Mouse (Mus musculus) heart, embryonic 12.5 days (tissue): ENCODE results near the gene Foxg1. TPM values are rescaled to one million over a fixed set of nuclear protein-coding genes. Genes with fewer than 3 reads are reported as not detected.

Source experiments
- ATAC-seq: fragments of 200-750 bp; cut with Nextera tagmentation; 2 replicates; pipeline ENCODE4 v1.8.0; 2017; ENCODE audit warnings: moderate TSS enrichment, moderate library complexity; ENCODE audit not compliant: insufficient number of reproducible peaks, low FRiP score
- H3K27ac ChIP-seq: fragments of 300-500 bp; sonication (generic); 2 replicates; pipeline ENCODE4 v1.5.1; 2016; ENCODE audit warnings: mild to moderate bottlenecking, moderate library complexity; ENCODE audit not compliant: poor library complexity, severe bottlenecking
- H3K27me3 ChIP-seq: fragments of 300-500 bp; sonication (generic); replicated peaks from 2 replicates; pipeline ENCODE4 v1.6.1; 2016; ENCODE audit warnings: mild to moderate bottlenecking, moderate library complexity
- H3K36me3 ChIP-seq: fragments of 300-500 bp; sonication (generic); 2 replicates; pipeline ENCODE4 v1.6.1; 2016; ENCODE audit warnings: mild to moderate bottlenecking, moderate library complexity
- H3K4me1 ChIP-seq: fragments of 300-500 bp; sonication (generic); replicated peaks from 2 replicates; pipeline ENCODE4 v1.6.1; 2016; ENCODE audit warnings: mild to moderate bottlenecking
- H3K4me2 ChIP-seq: fragments of 300-500 bp; sonication (generic); 2 replicates; pipeline ENCODE4 v1.6.1; 2016; ENCODE audit warnings: mild to moderate bottlenecking, moderate library complexity
- H3K4me3 ChIP-seq: fragments of 300-500 bp; sonication (generic); 2 replicates; pipeline ENCODE4 v1.5.1; 2016; ENCODE audit warnings: mild to moderate bottlenecking
- H3K9ac ChIP-seq: fragments of 300-500 bp; sonication (generic); 2 replicates; pipeline ENCODE4 v1.6.1; 2016; ENCODE audit warnings: mild to moderate bottlenecking, moderate library complexity
- H3K9me3 ChIP-seq: fragments of 300-500 bp; sonication (generic); replicated peaks from 2 replicates; pipeline ENCODE4 v1.6.1; 2016; ENCODE audit warnings: mild to moderate bottlenecking, moderate library complexity
- WGBS: fragments of 180-500 bp; shearing (Covaris S2); methylation state at CpG from one replicate; pipeline ENCODE4 v1.1.7; 2016; 5-methylcytosine and 5-hydroxymethylcytosine counted together
- polyA plus RNA-seq: library from polyadenylated mRNA; unstranded; fragments of >200 nt; fragmentation: Nextera tagmentation; extraction: Ambion mirVana; gene quantifications from 2 replicates; pipeline ENCODE4 v1.2.1, GENCODE M21; 2016

Gene Foxg1
- polyA plus RNA-seq, 1 experiment from 2014 or later = 0.08 TPM

DNA sequence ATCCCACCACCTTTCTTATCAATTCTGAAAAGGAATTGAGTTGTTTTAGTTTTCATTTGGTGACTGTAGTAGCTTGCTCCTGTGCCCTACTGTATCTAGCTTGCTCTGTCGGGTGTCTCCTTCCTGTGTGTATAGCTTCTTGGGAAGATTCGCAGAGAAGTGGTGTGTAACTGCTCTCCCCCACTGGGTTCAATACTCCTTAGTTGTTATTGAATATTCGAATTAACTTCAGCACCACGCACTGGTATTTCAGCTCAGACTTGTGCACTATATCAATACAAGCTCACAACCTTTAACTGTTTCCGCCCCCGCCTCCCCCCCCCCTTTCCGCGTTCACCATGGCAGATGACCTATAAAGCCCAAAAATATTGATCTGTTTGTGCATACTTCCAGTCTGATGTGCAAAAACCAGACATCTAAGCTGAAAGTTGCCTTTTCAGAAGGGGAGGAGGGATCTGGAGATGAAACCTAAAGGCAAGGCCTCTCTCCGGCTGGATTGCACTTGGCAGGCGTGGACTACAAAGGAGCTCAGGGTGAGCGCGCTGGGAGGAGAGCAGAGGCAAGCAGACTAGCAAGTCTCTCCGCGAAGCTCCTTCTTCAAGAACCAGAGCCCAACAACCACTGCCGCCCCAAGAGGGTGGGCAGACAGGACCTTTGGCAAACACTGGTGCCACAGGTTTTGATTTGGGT, 5.0 kb upstream of the Foxg1 start:
- no peak overlapping the region for H3K4me3 ChIP-seq
- H3K9ac ChIP-seq = no peak overlapping the region
- no peak overlapping the region for H3K4me2 ChIP-seq
- no peak overlapping the region for H3K27ac ChIP-seq
- H3K36me3 ChIP-seq = no peaks in the 10 kb centered on the region
- ATAC-seq = no peak
- 0 out of 2 replicates have a peak, but pooled peaks cover 5% of the 10 kb centered on the region for H3K4me1 ChIP-seq
- H3K27me3 ChIP-seq = peaks cover 83% of the 10 kb centered on the region
- WGBS = under 1% methylated on average over 15 of the region's 15 CpGs
- H3K9me3 ChIP-seq = no peaks in the 10 kb centered on the region

DNA sequence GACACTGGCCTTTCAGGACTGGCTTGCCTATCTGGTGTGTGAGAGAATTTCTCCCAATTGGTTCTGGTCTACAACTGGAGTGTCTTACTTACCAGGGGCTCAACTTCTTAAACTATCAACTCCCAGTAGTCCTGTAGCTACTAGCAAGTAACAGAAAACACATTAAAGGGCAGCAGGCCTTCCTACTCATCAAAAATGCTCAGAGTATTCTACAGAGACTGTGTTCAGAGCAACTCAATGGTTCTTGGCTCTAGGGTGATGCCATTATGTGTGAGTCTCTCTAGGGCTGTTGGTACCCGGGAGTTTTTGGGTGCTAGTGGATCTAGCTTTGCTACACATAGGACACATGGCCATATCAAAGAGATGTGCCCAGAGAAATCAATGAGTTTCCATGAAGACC, 3.5 kb upstream of the Foxg1 start:
- no peak overlapping the region for H3K27ac ChIP-seq
- H3K9me3 ChIP-seq = no peaks in the 10 kb centered on the region
- no peaks in the 10 kb centered on the region for H3K36me3 ChIP-seq
- peaks cover 85% of the 10 kb centered on the region for H3K27me3 ChIP-seq
- no peak overlapping the region for H3K4me3 ChIP-seq
- H3K4me2 ChIP-seq = no peak overlapping the region
- 0% methylated on average over 1 of the region's 1 CpGs for WGBS
- H3K9ac ChIP-seq = no peak overlapping the region
- no peak for ATAC-seq
- peaks cover 14% of the 10 kb centered on the region for H3K4me1 ChIP-seq

DNA sequence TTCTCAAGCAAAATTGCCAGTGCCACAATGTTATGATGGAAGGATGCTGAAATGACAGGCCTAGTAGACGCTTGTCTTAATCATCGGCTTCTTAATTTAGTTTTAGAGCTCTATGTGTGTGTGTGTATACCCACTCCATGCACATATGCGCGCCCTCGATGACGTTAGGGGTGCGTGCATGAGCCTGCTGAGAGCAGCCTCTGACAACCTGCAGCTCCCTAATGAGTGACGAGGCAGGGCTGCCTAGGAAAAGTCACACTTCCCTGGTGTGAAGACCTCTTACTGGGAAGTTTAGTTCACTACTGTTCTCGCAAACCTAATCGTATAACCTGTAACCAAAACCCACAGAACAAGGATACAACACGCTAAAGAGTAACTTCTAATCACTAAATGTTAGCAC, 3.0 kb upstream of the Foxg1 start:
- no peak for ATAC-seq
- H3K27ac ChIP-seq = no peak overlapping the region
- 7% methylated on average over 11 of the region's 11 CpGs for WGBS
- H3K27me3 ChIP-seq = peaks cover 87% of the 10 kb centered on the region
- H3K9me3 ChIP-seq = no peaks in the 10 kb centered on the region
- H3K36me3 ChIP-seq = no peaks in the 10 kb centered on the region
- H3K4me2 ChIP-seq = no peak overlapping the region
- no peak overlapping the region for H3K4me3 ChIP-seq
- peaks cover 13% of the 10 kb centered on the region for H3K4me1 ChIP-seq
- no peak overlapping the region for H3K9ac ChIP-seq

DNA sequence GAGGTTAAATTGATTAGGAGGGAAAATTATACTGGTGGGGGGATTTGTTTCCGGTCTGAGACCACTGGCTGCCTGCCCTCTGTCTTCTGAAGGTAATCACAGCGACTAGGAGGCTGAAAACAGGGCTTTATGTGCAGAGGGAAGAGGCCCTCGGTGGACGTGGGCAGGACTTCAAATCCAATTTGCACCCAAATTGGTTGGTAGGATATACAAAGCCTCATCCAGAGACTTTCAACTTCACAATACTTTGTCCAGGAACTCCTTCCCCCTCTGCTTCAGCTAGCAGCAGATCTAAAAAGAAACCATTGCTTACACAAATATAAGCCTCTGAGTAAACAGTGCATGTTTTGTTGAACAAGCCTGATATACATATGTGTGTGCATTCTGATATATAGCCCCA, 2.0 kb upstream of the Foxg1 start:
- H3K4me2 ChIP-seq = no peak overlapping the region
- peaks cover 5% of the 10 kb centered on the region; the same call in 1 of the 2 replicates for H3K9me3 ChIP-seq
- H3K9ac ChIP-seq = no peak overlapping the region
- no peak overlapping the region for H3K4me3 ChIP-seq
- WGBS = under 1% methylated on average over 4 of the region's 4 CpGs
- H3K27me3 ChIP-seq = peaks cover 92% of the 10 kb centered on the region
- no peaks in the 10 kb centered on the region for H3K36me3 ChIP-seq
- no peak for ATAC-seq
- H3K4me1 ChIP-seq = peaks cover 13% of the 10 kb centered on the region
- no peak overlapping the region for H3K27ac ChIP-seq

DNA sequence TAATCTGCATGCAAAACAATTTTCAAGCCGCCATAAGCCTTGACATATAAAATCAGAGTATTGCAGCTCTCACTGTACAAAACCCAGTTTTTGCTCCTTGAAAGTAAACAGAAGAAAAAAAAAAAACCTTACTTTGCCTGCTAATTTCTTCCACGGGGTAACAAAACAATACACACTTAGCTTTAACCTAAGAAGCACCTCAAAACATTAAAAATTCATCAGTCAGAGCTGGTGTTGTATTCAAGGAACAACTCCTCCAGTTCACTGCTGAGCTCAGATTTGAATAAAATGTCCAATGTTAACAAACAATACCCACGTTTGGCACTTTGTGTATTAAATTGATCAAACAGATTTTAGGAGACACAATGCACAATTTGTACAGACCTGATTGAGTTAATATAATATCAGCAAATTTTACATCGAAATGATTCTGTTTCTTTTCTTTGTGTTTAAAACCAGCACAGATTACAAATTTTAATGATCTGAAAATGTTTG, 1.4 kb upstream of the Foxg1 start:
- ATAC-seq = no peak

DNA sequence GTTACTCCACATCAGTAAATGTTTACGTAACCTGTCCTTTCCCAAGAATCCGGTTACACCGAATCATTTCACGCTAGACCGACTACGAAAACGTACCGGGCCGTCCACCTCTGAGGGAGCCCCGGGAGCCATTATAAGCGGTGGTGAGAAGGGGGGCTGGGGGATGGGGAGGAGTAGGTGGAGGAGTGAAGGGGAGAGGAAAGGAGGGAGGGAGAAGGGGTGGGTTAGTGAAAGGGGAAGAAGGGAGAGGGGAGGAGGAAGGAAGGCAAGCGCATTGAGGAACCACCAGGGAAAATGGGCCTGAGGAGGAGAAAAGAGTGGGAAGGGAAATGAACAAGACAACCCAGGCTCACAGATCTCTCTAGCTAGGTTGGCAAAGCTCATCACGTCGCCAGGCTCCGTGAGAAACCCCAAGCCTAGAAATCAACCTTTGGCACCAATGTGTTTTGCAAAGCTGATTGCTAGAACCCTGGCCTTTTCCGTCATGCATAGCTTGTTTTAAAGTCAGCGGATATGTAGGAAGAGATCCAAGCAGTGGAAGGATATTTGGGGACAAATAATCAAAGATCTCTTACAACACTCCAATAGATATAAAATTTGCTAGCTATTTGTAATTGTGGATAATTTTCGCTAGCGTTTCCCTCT, 617 bp upstream of the Foxg1 start:
- peaks cover 13% of the 10 kb centered on the region for H3K4me1 ChIP-seq
- H3K9ac ChIP-seq = no peak overlapping the region
- no peaks in the 10 kb centered on the region for H3K36me3 ChIP-seq
- no peak for ATAC-seq
- H3K4me2 ChIP-seq = no peak overlapping the region
- 2% methylated on average over 19 of the region's 19 CpGs for WGBS
- no peak overlapping the region for H3K4me3 ChIP-seq
- peaks cover 85% of the 10 kb centered on the region for H3K27me3 ChIP-seq
- no peak overlapping the region for H3K27ac ChIP-seq
- peaks cover 7% of the 10 kb centered on the region; the same call in 1 of the 2 replicates for H3K9me3 ChIP-seq

More for the DNA sequence above, 1.4 kb upstream of the Foxg1 start:
- WGBS = 5% methylated on average over 4 of the region's 4 CpGs
- Histone ChIP-seq H3K9ac (no peak overlapping the region), H3K4me3 (no peak overlapping the region), H3K4me1 (peaks cover 13% of the 10 kb centered on the region), H3K36me3 (no peaks in the 10 kb centered on the region), H3K4me2 (no peak overlapping the region), H3K27me3 (peaks cover 92% of the 10 kb centered on the region), H3K27ac (no peak overlapping the region), H3K9me3 (peaks cover 7% of the 10 kb centered on the region; the same call in 1 of the 2 replicates)

DNA sequence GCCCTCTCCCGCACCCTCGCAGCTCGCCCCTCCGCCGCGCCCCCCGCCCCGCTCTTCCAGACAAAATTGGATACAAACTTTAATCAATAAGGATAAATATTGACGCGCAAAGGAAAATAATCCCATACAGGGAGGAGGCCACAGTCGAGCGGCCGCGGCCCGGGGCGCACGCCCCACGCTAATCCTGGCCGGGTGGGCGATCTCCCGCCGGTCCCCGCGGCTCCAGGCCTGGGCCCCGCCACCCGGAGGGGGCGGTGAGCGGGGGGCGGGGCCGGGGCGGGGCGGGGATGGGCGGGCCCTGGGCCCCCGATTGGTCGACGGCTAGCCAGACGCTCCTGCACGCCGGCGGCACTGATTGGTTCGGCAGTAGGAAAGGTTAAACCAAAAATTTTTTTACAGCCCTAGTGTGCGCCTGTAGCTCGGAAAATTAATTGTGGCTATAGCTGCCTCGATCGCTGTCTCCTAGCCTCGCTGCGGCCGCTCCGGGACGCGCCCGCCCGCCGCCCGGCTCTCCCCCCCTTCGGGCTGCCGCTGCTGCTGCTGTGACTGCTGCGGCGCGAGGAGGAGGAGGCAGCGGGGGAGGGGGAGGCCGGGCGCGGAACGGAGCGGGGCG, 1.2 kb downstream of the Foxg1 start:
- Histone ChIP-seq H3K4me3 (peak overlapping the region; percentile 53), H3K36me3 (no peaks in the 10 kb centered on the region), H3K27ac (no peak overlapping the region), H3K9ac (no peak overlapping the region), H3K4me2 (peak overlapping the region; percentile 79), H3K27me3 (peaks cover 74% of the 10 kb centered on the region), H3K9me3 (peaks cover 7% of the 10 kb centered on the region; the same call in 1 of the 2 replicates), H3K4me1 (peaks cover 13% of the 10 kb centered on the region)
- WGBS = under 1% methylated on average over 52 of the region's 67 CpGs
- peak; percentile 64 for ATAC-seq

DNA sequence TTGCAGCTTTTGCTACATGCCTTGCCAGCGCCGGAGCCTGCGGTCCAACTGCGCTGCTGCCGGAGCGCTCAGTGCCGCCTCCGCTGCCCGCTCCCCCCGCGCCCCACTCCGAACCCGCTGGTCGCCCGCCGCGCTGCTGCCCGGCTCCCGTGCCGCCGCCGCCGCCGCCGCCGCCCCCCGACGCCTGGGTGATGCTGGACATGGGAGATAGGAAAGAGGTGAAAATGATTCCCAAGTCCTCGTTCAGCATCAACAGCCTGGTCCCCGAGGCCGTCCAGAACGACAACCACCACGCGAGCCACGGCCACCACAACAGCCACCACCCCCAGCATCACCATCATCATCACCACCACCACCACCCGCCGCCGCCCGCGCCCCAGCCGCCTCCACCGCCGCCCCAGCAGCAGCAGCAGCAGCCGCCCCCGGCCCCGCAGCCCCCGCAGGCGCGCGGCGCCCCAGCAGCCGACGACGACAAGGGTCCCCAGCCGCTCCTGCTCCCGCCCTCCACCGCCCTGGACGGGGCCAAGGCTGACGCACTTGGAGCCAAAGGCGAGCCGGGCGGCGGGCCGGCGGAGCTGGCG, 1.9 kb downstream of the Foxg1 start:
- 3% methylated on average over 46 of the region's 66 CpGs for WGBS
- no peak for ATAC-seq
- peaks cover 66% of the 10 kb centered on the region for H3K27me3 ChIP-seq
- H3K9ac ChIP-seq = no peak overlapping the region
- no peak overlapping the region for H3K27ac ChIP-seq
- H3K36me3 ChIP-seq = no peaks in the 10 kb centered on the region
- peaks cover 7% of the 10 kb centered on the region; the same call in 1 of the 2 replicates for H3K9me3 ChIP-seq
- peaks cover 13% of the 10 kb centered on the region for H3K4me1 ChIP-seq
- peak overlapping the region; percentile 79 for H3K4me2 ChIP-seq
- peak overlapping the region; percentile 53 for H3K4me3 ChIP-seq

DNA sequence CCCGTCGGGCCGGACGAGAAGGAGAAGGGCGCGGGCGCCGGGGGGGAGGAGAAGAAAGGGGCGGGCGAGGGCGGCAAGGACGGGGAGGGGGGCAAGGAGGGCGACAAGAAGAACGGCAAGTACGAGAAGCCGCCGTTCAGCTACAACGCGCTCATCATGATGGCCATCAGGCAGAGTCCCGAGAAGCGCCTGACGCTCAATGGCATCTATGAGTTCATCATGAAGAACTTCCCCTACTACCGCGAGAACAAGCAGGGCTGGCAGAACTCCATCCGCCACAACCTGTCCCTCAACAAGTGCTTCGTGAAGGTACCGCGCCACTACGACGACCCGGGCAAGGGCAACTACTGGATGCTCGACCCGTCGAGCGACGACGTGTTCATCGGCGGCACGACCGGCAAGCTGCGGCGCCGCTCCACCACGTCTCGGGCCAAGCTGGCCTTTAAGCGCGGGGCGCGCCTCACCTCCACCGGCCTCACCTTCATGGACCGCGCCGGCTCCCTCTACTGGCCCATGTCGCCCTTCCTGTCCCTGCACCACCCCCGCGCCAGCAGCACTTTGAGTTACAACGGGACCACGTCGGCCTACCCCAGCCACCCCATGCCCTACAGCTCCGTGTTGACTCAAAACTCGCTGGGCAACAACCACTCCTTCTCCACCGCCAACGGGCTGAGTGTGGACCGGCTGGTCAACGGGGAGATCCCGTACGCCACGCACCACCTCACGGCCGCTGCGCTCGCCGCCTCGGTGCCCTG, 2.6 kb downstream of the Foxg1 start, which contains the start of gene Gm43517:
Gene Gm43517, plus strand, starts transcription at position 299 of the 755 bp plus-strand sequence.
- H3K9ac ChIP-seq = no peak within 1 kb of the TSS
- H3K4me2 ChIP-seq = peak within 1 kb of the TSS; percentile 79
- H3K4me1 ChIP-seq = peaks cover 13% of the 10 kb centered on the region
- peak within 1 kb of the TSS; percentile 53 for H3K4me3 ChIP-seq
- 1% methylated on average over 68 of the region's 75 CpGs for WGBS
- peaks cover 7% of the 10 kb centered on the region; the same call in 1 of the 2 replicates for H3K9me3 ChIP-seq
- peak; percentile 36; the same call in 1 of the 2 replicates for ATAC-seq
- no peaks in the 10 kb centered on the region for H3K36me3 ChIP-seq
- no peak within 1 kb of the TSS for H3K27ac ChIP-seq
- peaks cover 65% of the 10 kb centered on the region for H3K27me3 ChIP-seq

DNA sequence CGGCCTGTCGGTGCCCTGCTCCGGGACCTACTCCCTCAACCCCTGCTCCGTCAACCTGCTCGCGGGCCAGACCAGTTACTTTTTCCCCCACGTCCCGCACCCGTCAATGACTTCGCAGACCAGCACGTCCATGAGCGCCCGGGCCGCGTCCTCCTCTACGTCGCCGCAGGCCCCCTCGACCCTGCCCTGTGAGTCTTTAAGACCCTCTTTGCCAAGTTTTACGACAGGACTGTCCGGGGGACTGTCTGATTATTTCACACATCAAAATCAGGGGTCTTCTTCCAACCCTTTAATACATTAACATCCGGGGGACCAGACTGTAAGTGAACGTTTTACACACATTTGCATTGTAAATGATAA, 3.2 kb downstream of the Foxg1 start:
- ATAC-seq = no peak
- Histone ChIP-seq H3K27me3 (peaks cover 63% of the 10 kb centered on the region), H3K9ac (no peak overlapping the region), H3K9me3 (peaks cover 7% of the 10 kb centered on the region; the same call in 1 of the 2 replicates), H3K36me3 (no peaks in the 10 kb centered on the region), H3K4me1 (peaks cover 13% of the 10 kb centered on the region), H3K4me2 (no peak overlapping the region), H3K4me3 (0 out of 2 replicates have a peak overlapping the region, but pooled peaks have one; percentile 13), H3K27ac (no peak overlapping the region)
- 2% methylated on average over 23 of the region's 23 CpGs for WGBS
